Mouse (Mus musculus) cerebellum, postnatal 36 days (tissue): ENCODE results near the gene Synrg.

Experiments used
- DNase-seq, 2 experiments: peaks; one replicate each; pipeline ENCODE4 v3.0.0; 2021 to 2022; ENCODE audit warnings: mixed read lengths in 2 of 2

The Synrg gene

DNA sequence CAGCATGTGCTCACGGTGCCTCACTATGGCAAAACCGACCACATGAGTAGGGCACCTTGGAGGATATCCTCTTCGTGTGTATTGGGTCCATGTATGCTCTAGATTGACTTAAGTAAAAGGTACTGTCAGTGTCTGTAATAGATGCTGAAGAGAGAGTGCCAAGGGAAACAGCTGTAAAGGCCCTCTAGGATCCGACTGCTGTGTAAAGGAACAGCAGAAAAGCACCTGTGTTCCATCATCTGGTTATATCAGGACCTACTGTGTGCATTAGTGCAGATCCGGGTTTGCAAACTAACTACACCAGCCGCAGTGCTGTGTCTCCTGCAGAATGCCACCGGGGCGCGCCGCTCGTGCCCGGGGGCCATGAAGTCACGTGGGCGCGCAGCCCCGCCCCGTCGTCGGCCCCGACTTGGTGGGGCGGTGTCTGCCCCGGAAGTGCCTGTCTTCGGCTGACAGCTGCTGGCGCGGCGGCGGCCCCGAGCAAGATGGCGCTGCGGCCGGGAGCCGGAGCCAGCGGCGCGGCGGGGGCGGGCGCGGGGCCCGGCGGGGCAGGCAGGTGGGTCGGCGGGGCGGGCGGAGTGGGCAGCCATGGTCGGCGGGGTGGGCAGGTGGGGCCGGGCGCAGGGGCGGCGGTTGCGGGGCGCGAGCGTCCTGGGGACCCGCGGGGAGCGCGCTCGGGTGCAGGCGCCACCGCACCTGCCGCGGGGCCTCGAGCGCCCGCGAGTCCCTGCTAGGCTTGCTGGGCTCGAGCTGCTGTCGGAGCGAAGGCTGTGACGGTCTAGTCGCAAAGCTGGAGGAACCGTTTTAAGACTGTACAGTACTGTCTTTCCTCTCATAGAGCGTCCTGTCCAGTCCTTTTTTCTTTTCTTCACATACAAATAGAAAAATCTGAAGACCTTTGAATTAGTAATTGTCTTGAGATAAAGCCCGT, at the start of gene Synrg:
Gene Synrg, plus strand, starts transcription at position 438 of the 931 bp plus-strand sequence.
- peak; percentile 84 to 93 for DNase-seq

DNA sequence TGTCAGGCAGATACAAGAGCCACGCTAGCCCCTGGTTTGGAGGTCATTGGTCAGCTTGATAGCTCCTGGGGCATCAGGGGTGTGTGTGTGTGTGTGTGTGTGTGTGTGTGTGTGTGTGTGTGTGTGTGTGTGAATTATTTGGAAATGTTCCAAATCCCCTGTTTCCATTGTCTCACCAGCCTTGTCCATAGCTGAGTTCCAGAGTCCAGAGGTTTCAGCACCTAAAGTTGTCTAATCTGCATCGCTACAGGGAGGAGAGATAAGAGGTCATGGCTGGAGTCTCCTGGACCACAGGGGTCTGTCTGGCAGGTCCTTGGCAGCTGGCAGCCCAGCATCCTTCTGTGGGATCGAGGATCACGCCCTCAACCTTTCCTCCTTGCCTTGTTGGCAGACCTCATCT, 49.7 kb upstream of the Synrg start:
- DNase-seq = no peak

DNA sequence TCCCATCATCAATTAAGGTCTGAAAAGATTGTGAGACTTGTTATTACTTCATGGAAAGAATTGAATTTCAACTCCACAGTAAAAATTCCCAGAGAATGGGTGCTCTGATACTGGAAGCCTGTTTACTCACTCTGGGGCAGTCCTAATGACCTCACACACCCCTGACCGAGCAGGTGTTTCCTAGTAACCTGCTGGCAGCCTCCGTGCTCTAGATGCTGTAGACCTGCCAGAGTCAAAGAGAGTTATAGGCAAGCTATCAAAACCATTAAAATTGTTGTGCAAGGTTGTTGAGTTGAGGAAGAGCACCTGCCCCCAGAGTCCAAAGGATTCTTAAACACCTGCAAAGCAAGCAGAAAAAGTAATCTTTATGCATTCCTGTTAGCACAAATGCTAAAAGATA, 41.6 kb upstream of the Synrg start:
- no peak for DNase-seq

DNA sequence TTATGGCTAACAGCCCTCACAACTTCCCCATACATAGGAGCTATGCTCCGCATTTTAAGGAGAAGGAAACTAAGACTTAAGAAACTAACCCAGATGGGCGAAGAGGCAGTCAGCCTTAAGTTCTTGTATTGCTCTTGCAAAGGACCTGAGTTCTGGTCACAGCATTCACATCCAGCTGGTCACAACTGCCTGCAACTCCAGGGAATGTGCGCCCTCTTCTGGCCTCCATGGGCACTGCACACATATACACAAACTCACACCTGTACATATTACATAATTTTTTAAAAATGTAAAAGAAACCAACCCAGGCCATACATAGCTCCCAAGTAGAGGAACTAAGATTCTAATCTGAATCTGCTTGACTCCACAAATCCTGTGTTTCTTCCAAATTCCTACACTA, 37.1 kb upstream of the Synrg start:
- no peak for DNase-seq

DNA sequence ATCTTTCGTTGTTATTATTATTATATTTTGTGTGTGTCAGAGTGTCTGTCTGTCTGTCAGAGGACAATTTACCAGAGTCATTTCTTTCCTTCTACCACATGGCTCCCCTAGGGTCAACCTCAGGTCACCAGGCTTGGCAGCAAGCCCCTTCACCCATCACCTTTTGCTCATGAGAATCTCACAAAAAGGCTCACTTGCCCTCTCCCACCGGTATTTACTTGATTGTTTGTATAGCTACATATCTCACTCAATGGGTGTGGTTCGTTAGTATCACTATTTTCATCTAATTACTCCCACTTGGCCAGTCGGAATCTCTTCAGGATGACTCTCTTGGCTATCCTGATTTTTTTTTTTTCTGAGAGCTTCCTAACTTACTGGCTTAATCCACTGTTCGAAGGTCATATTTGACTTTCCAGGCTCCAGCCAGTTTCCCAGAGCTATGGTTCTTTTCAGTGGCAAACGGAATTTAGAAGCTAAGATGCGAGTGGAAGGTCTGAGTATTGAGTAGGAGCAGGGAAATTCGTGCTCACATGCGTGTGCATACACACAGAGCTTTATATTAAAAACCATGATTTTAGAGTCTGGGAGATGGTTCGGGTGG, 31.6 kb upstream of the Synrg start:
- no peak for DNase-seq

DNA sequence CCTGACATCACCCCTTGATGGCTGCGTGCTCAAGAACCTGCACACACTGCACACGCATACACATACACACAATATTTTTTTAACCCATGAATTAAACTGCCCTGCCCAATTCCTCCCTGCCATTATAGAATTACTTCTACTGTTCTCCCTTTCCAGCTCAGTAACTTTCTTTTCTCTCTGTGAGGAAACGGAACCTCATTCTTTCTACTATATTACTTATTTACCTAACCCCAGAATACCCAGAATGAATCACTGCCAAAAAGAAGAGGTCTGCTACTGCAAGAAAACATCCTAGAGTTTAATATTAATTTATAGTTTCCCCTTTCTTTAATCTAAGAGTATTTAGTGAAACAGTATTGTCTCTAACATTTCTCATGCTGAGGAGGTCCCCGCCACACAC, 30.9 kb upstream of the Synrg start:
- no peak for DNase-seq

DNA sequence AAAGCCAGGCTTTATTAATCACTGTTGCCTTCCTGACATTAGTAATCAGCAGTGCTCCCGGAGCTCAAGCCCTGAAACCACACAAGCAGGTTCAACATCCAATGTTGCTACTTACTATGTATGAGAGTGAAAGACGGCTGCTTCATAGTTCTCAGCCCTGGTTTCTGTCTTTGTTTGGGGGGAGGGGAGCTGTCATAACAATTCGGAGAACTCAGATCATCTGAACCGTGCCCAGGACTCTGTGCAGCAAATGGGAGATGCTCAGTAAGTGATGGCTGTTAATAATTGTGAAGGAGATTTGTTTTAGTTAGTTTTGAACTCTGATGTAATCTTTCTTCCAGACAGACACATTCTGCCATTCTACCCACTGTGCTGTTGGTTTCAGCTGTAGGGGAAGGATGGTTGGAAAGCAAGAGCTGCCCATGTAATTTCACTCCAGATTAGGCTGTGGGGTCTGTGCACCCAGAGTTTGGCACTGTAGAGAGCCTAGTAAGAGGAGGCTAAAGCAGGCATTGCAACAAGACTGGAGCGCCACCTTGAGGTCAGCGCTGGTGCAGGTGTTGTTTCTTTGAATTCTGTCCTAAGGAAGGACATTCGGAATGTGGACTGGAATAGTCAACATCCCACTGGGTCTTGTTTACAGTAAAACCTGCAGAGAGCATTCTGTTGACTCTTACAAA, 28.1 kb upstream of the Synrg start:
- DNase-seq = peak; percentile 69 to 74

DNA sequence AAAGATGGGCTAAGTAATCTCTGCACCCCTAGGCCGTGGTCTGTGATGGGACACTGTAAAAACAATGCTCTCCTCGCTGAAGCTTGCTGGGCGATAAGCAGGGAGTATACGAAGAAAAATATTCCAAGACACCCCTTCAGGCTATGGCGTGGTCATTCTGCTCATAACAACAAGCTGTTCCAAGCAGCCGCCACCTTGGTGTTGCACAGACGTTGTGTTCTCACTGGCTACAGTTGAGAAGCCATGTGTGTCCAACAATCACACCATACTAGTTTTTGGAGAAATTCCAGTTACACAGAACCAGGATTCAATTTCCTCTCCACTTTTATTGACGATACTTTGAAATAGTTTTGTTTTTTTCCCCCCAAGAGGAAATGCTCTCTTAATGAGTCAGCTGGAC, 25.7 kb upstream of the Synrg start:
- DNase-seq = no peak

DNA sequence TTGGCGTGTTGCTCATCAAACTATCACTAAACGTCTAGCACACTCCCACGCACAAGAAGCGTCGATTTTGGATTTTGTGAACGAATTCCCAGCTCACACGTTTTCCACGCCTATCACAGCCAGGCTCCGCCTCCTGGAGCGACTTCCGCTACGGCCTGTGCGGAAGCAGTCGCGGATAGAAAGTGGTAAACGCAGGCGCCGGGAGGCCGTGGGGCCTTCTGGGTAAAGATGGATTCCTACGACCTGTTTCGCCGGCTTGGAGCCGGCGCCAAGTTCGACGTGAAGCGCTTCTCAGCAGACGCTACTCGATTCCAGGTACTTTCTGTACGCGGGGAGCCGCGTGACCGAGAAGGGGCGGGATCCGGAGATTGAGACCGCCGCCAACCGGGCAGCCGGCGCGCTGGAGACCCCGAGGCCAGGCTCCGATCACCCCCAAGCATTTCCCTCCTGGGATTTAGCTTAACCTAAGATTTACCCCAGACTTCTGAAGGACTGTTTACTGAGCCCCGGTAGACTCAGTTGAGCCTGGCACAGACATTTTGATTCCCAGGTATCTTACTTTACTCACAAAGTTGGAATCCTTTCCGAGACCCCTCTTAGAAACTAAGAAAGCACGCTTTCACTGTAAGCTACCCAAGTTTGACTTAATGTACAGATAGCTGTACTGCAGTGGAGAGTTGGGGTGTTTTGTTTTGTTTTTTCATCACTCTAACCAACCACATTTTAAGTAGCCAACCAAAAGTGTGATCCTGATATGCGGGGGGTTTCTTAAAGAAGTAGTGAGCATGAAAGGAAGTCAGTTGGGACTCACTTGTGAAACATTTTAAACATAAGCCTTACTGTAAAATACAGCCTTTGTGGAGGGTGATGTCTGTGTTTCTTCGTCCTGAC, 22.0 kb upstream of the Synrg start, which contains the start of gene Ddx52:
Gene Ddx52, plus strand, starts transcription at position 113 of the 891 bp plus-strand sequence.
- peak; percentile 87 to 89 for DNase-seq

DNA sequence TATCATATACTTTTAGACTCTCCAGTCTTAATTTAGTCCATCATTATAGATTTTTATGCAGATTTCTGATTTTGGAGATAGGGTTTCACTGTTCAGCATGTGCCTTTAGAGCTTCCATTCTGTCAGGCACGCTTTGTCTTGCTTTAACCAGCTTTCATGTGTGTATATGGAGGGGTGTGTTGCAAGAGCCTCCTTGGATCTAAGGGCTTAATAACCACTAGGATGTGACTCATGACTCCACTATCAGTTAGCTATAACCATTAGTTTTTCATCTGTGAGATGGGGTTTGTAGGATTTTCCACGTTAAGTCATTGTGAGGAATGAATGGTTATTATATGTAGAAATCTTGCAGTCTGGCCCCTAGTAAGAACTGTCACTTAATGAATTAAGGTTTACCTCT, 7.4 kb upstream of the Synrg start:
- no peak for DNase-seq

DNA sequence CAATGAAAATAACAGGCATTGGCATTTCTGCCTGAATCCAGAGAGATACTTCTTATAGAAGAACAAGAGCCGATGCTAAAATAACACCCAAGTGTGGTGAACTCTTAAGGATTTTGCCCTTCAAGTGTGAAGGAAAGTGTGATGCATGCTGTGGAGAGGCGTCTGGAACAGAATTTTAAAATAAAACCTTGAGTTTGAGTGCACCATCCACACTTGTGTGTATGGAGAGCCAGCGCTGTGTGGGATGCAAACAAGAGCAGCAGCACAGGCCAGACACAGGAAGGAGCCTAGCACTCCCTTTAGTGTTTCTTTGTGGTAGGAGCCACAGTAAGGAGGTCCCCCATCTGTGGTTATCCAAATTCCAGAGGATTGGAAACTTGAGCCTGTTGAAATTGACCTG, 2.2 kb upstream of the Synrg start:
- no peak for DNase-seq

DNA sequence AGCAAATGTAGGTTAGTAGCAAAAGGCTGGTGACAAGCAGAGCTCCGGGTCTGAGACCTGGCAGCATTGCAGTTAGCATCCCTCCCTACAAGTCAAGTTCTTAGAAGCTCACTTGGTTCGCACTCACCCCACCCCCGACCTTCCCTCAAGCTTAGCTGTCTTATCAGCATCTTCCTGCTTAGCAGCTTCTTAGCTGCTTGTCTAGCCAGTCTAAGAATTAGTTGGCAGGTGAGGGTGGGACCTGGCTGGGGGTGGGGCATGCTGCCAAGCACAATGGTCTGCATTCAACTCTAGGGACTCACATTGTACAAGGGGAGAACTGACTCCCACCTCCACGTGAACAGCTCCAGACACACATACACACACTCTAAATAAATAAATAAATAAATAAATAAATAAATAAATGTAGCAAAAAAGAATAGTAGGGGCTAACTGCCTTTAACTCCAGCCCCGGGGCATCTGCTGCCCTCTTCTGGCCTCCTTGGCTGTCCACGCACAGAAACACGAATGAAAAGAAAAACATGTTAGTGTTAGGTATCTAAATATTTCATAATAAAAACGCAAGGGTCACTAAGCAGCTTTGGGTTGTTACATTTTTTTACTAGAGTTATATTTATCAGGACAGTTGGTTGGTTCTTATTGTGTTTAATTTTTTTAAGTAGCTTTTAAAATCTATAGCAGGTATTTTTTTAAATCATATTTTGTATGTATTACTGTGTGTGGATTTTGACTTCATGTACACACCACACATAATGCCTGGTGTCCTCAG, 3.4 kb downstream of the Synrg start:
- peak in 1 of 2 experiments; percentile 10 for DNase-seq

DNA sequence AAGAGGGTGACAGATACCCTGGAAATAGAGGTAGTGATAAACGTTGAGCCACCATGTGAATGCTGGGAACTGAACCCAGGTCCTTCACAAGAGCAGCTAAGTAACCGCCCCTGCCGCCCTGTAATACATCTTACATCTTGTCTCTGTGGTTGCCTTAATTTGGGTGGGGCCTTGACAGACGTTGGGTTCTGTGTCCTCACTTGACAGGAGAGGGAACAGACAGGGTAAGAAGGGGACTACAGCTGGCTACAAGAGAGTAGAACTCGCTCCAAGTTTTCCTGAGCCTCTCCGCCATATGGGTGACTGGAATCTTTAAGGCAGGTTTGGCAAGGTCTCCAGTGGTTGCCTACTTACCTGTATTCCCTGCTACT, 4.0 kb downstream of the Synrg start:
- DNase-seq = no peak

DNA sequence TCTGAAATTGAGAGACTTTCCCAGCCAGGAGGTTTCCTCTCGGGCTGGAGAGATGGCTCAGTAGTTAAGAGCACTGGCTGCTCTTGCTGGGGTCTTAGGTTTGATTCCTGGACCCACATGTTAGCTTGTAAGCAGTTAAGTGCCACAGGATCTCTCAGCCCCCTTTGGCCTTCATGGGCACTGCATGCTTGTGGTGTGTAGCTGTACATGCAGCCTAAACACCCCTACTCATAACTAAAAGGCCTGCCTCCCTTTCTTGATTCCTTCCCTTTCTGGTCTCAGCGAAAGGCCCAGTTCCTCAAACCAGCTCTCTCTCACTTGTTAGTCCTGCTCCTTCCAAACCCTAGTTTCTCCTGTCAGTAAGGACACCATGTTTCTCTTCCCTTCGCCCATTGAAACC, 4.8 kb downstream of the Synrg start:
- no peak for DNase-seq

DNA sequence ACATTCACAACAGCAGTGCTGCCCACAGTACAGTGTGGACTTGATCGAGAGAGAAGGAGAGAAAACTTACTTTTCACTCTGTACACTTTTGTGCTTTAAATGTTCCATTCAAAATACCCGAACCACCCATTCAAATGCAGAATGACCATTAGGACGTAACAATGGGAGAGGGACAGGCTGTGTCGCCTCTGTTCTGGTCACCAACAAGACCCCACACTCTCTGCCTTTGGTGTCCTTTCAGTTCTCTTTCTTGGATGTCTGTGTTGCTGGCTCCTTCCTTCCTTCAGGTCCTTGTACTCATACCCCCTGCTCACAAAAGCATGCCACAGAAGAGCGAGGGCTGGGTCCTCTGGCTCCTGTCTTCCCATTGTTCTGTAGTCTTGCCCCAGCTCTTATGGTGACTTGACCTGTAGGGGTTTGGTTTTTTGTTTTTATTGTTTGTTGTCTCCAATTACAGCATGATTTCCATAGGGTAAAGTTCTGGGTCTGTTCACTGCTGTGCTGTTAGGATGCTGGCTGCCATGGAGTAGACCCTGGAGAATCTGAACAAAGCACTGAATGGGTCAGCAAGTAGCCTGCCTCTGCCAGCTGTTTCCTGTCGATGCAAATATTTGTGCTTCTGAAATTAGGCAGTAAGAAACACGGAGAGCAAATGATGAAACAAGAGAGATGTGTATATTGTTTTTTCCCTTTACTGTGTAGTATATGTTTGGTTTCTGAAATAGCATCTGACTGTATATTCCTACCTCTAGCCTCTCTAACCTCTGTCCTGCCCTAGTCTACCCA, 10.5 kb downstream of the Synrg start:
- no peak for DNase-seq

DNA sequence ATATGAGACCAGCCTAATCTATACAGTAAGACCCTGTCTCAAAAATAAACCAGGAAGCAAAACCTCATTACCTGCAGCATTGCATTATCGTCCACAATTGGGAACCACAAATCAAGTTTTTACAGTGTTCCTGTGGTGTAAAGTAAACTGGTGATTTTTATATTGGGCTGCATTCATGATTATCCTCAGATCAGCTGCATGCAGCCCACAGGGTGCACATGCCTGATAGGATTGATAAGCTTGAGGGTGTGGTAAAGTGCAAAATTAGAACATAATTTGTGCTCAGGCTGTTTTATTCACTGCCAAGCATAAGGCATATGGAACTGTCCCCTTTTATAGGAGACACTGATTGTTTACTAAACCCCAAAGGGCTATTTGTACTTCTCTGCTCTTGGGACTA, 11.3 kb downstream of the Synrg start:
- no peak for DNase-seq

DNA sequence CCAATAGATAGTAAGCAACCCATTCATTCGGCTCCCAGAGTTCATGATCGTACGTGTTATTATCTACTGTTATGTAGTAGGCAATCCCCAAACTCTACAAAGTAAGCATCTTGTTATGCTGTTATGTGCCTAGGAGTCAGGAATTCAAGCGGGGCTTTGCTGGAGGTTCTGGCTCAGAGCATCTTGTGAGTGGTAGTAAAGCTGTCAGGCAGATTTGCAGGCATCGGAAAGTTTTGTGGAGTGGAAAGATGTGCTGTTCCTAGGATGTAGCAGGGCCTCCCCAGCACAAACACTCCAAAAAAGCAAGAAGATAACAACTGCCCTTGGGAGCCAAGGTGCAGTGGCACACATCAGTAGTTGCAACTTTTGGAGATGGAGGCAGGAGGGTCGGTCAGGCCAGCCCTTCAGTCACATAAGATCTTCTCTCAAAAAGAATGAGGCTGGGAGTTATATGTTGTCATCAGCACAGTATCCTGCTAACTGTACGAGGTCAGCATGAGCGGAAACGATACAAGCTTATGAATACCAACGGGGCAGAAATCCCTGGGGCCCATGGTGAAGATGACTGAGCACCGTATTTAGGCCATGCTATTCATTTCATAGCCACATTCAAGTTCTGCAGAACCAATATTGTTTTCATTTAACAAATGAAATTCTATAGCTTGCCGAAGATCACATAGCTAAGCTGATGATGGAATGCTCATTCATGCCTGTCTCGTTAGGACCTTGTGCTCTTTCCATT, 12.2 kb downstream of the Synrg start:
- no peak for DNase-seq

DNA sequence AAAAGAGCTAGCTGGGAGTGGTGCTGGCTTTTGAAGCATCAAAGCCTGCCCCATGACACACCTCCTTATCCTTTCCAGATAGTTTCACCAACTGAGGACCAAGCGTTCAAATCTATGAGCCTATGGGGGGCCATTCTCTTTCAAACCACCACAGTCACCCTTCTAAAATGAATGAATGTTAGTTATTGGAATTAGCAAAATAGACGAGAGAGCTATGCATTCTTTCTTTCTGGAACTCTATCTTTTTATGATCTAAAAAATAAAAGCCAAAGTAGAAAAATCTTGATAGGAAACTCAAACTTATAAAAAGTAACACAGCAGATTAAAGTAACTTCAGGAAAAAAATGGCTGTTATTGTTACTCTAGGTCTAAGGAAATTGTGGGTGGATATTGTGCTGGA, 13.6 kb downstream of the Synrg start:
- no peak for DNase-seq

DNA sequence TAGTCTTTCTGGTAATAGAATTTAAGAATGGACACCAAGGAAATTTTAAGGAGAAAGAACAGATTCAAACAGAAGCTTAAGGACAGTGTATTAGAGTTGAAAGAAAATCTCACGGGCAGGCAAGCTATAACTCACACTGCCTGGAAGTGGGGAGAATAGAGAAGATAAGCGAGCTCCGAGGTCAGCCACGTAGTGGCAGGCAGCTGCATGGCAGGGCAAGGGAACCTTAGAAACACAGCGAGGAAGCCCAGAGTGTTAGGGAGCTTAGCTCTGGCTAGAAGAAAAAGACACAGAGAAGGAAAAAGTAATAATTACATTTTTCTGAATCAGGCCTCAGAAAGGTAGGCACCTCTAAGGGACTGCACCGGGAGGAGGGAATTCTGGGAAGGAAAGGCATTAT, 15.8 kb downstream of the Synrg start:
- DNase-seq = no peak

DNA sequence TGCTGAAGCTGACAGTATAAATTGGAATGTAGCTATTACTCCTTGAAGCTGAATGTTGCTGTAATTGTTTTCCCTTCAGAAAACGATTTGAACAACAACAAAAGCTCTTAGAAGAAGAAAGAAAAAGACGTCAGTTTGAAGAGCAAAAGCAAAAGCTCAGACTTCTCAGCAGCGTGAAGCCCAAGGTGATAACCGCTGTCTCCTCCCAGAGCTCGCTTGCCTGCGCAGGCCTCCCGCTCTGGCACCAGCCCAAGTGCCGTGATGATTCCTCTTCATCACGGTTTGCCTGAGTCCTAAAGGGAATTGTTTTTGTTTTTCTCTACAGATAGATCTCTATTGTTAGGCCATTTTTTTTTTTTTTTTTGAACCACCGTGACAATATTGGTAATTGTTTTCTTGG, 17.1 kb downstream of the Synrg start:
- DNase-seq = no peak
